In genomic region chr12:78226519-78226875, GRCm38 (mm10) we compare ENCODE assay signal across 9 mouse cellular contexts. TPM values are rescaled to one million over a fixed set of nuclear protein-coding genes. Genes with fewer than 3 reads are reported as not detected.
DNase-seq lines count a peak whose midpoint lies in the region; ATAC-seq and TF ChIP-seq lines count a peak whose summit lies in the region.
"Had no signal": no experiment of that assay in that cellular context is flagged by ENCODE, and none has a peak within 500 bp of the region (broad histone marks: within the 10 kb centered on the region; RNA-seq: fewer than 3 reads in every experiment).

No protein-coding gene starts in this region.

- peak overlapping the region; percentile 80 for H3K9ac ChIP-seq in embryonic facial prominence, embryonic 15.5 days
- H3K9ac ChIP-seq in heart, embryonic 11.5 days (ENCODE audit: low read depth, low read length) = peak overlapping the region; percentile 94
- H3K9ac ChIP-seq in kidney, postnatal 0 days (ENCODE audit: low read depth, low read length) = peak overlapping the region; percentile 88
- H3K9ac ChIP-seq in liver, embryonic 11.5 days (ENCODE audit: low read depth, low read length) = peak overlapping the region; percentile 81

- peak; percentile 94 for DNase-seq in adrenal gland, postnatal 14 days
- peak; percentile 94 for DNase-seq in kidney, postnatal 0 days (ENCODE audit: low spot score)
- DNase-seq in liver, embryonic 11.5 days (ENCODE audit: low spot score) = peak; percentile 86
- DNase-seq in urinary bladder, postnatal 10 days (ENCODE audit: low spot score) = peak; percentile 35

- H3K9me3 ChIP-seq in E14TG2a.4 (ENCODE audit: low read length) = no peaks in the 10 kb centered on the region
- no peaks in the 10 kb centered on the region for H3K9me3 ChIP-seq in embryonic facial prominence, embryonic 15.5 days (replicated peaks)
- no peaks in the 10 kb centered on the region for H3K9me3 ChIP-seq in heart, embryonic 11.5 days (replicated peaks; ENCODE audit: control insufficient read depth, low read length)
- no peaks in the 10 kb centered on the region for H3K9me3 ChIP-seq in kidney, postnatal 0 days (replicated peaks; ENCODE audit: low read length)
- no peaks in the 10 kb centered on the region for H3K9me3 ChIP-seq in liver, embryonic 11.5 days (ENCODE audit: control insufficient read depth, low read length)

- ATAC-seq in embryonic facial prominence, embryonic 15.5 days (ENCODE audit: insufficient number of reproducible peaks, low FRiP score, low TSS enrichment, low read depth) = peak; percentile 93
- ATAC-seq in heart, embryonic 11.5 days (replicated peaks; ENCODE audit: insufficient number of reproducible peaks, low FRiP score, low TSS enrichment) = peak; percentile 87
- ATAC-seq in kidney, postnatal 0 days (replicated peaks; ENCODE audit: low FRiP score, low read depth) = peak; percentile 89
- peak; percentile 78 for ATAC-seq in liver, embryonic 11.5 days (replicated peaks; ENCODE audit: low FRiP score)
- ATAC-seq in monocyte, adult 5-6 weeks (replicated peaks; ENCODE audit: insufficient number of reproducible peaks, low FRiP score, low TSS enrichment, poor library complexity, severe bottlenecking) = peak; percentile 15; the same call in 1 of the 2 replicates

- H3K4me2 ChIP-seq in embryonic facial prominence, embryonic 15.5 days (replicated peaks) = peak overlapping the region; percentile 83
- peak overlapping the region; percentile 88 for H3K4me2 ChIP-seq in heart, embryonic 11.5 days
- peak overlapping the region; percentile 86 for H3K4me2 ChIP-seq in kidney, postnatal 0 days (ENCODE audit: low read length)
- peak overlapping the region; percentile 87 for H3K4me2 ChIP-seq in liver, embryonic 11.5 days

- TF ChIP-seq CTCF in E14TG2a.4 (conservative IDR thresholded peaks at IDR 0.05; ENCODE audit: low read length) = no peak
- TF ChIP-seq CTCF in kidney, postnatal 0 days (IDR thresholded peaks at IDR 0.05; ENCODE audit: low read depth) = no peak

- H3K4me1 ChIP-seq in E14TG2a.4 (replicated peaks; ENCODE audit: low read depth, low read length) = peaks cover 13% of the 10 kb centered on the region
- no peaks in the 10 kb centered on the region for H3K4me1 ChIP-seq in embryonic facial prominence, embryonic 15.5 days
- H3K4me1 ChIP-seq in heart, embryonic 11.5 days (ENCODE audit: control insufficient read depth, insufficient read depth, low read length) = peaks cover 2% of the 10 kb centered on the region; the same call in 1 of the 2 replicates
- no peaks in the 10 kb centered on the region for H3K4me1 ChIP-seq in kidney, postnatal 0 days (replicated peaks; ENCODE audit: insufficient read depth, low read length)
- no peaks in the 10 kb centered on the region; the same call in 1 of the 2 replicates for H3K4me1 ChIP-seq in liver, embryonic 11.5 days (replicated peaks; ENCODE audit: control insufficient read depth, insufficient read depth, low read length)

- H3K4me3 ChIP-seq in E14TG2a.4 (replicated peaks; ENCODE audit: low read length) = peak overlapping the region; percentile 99
- H3K4me3 ChIP-seq in embryonic facial prominence, embryonic 15.5 days (replicated peaks) = peak overlapping the region; percentile 91
- H3K4me3 ChIP-seq in heart, embryonic 11.5 days (ENCODE audit: low read depth, low read length) = peak overlapping the region; percentile 78
- H3K4me3 ChIP-seq in kidney, postnatal 0 days (replicated peaks; ENCODE audit: low read depth, low read length) = peak overlapping the region; percentile 97
- peak overlapping the region; percentile 94 for H3K4me3 ChIP-seq in liver, embryonic 11.5 days (ENCODE audit: low read depth, low read length)

- peak overlapping the region; percentile 99 for H3K27ac ChIP-seq in embryonic facial prominence, embryonic 15.5 days (replicated peaks)
- H3K27ac ChIP-seq in heart, embryonic 11.5 days (ENCODE audit: low read depth, low read length) = peak overlapping the region; percentile 99
- H3K27ac ChIP-seq in kidney, postnatal 0 days = peak overlapping the region; percentile 99
- peak overlapping the region; percentile 95 for H3K27ac ChIP-seq in liver, embryonic 11.5 days (ENCODE audit: low read depth, low read length)

- peaks cover 15% of the 10 kb centered on the region for H3K27me3 ChIP-seq in E14TG2a.4 (ENCODE audit: insufficient read depth, low read length)
- H3K27me3 ChIP-seq in embryonic facial prominence, embryonic 15.5 days = no peaks in the 10 kb centered on the region
- no peaks in the 10 kb centered on the region for H3K27me3 ChIP-seq in heart, embryonic 11.5 days (ENCODE audit: control insufficient read depth, insufficient read depth, low read length)
- no peaks in the 10 kb centered on the region for H3K27me3 ChIP-seq in kidney, postnatal 0 days (ENCODE audit: insufficient read depth, low read length)
- H3K27me3 ChIP-seq in liver, embryonic 11.5 days (replicated peaks; ENCODE audit: control insufficient read depth, insufficient read depth, low read length) = no peaks in the 10 kb centered on the region

- H3K36me3 ChIP-seq in E14TG2a.4 (ENCODE audit: insufficient read depth, low read length) = no peaks in the 10 kb centered on the region
- no peaks in the 10 kb centered on the region for H3K36me3 ChIP-seq in embryonic facial prominence, embryonic 15.5 days
- no peaks in the 10 kb centered on the region for H3K36me3 ChIP-seq in heart, embryonic 11.5 days (ENCODE audit: control insufficient read depth, insufficient read depth, low read length)
- no peaks in the 10 kb centered on the region for H3K36me3 ChIP-seq in kidney, postnatal 0 days (ENCODE audit: insufficient read depth, low read length)
- H3K36me3 ChIP-seq in liver, embryonic 11.5 days (ENCODE audit: control insufficient read depth, insufficient read depth, low read length) = no peaks in the 10 kb centered on the region

- under 1% methylated on average over 36 of the region's 48 CpGs for WGBS in embryonic facial prominence, embryonic 15.5 days
- under 1% methylated on average over 38 of the region's 48 CpGs for WGBS in heart, embryonic 11.5 days (ENCODE audit: insufficient replicate concordance)
- WGBS in kidney, postnatal 0 days = under 1% methylated on average over 44 of the region's 48 CpGs
- under 1% methylated on average over 41 of the region's 48 CpGs for WGBS in liver, embryonic 11.5 days

RNA-seq across cellular contexts. Expression of gene Gphn, which starts 0.3 kb away (rescaled TPM):
- total RNA-seq in adrenal gland, postnatal 14 days (2021) = 30.2 and 31.6 TPM in 2 replicates
- polyA plus RNA-seq in embryonic facial prominence, embryonic 15.5 days (2015; fragmentation: Nextera tagmentation; extraction: Ambion mirVana) = 14.6 and 16.5 TPM in 2 replicates
- 12.2 and 12.3 TPM in 2 replicates for polyA plus RNA-seq in heart, embryonic 11.5 days (2014; fragmentation: Nextera tagmentation; extraction: Ambion mirVana)
- 18.9 and 19.3 TPM in 2 replicates for polyA plus RNA-seq in kidney, postnatal 0 days (2015; fragmentation: Nextera tagmentation; extraction: Ambion mirVana)
- polyA plus RNA-seq in liver, embryonic 11.5 days (2014; fragmentation: Nextera tagmentation; extraction: Ambion mirVana) = 12.8 and 13.2 TPM in 2 replicates
- 6.1 to 10.7 TPM (median 7.6 TPM) in 3 replicates for total RNA-seq in monocyte, adult 5-6 weeks (2017)

RNA-seq across cellular contexts. Expression of gene Gm6657, which starts 32.5 kb away (rescaled TPM):
- total RNA-seq in adrenal gland, postnatal 14 days (2021) = not detected in 2 replicates
- polyA plus RNA-seq in embryonic facial prominence, embryonic 15.5 days (2015; fragmentation: Nextera tagmentation; extraction: Ambion mirVana) = not detected in 2 replicates
- not detected in 2 replicates for polyA plus RNA-seq in heart, embryonic 11.5 days (2014; fragmentation: Nextera tagmentation; extraction: Ambion mirVana)
- polyA plus RNA-seq in kidney, postnatal 0 days (2015; fragmentation: Nextera tagmentation; extraction: Ambion mirVana) = not detected in 2 replicates
- not detected in 2 replicates for polyA plus RNA-seq in liver, embryonic 11.5 days (2014; fragmentation: Nextera tagmentation; extraction: Ambion mirVana)
- not detected in 3 replicates for total RNA-seq in monocyte, adult 5-6 weeks (2017)
- total RNA-seq: heart, postnatal 36 days had no signal

Comparison
In these comparisons a context has a peak if more than half of its experiments do, and no peak if none do; other contexts are left out.
1. Peak in every context shown above with its lines: DNase-seq, ATAC-seq, H3K4me3 ChIP-seq and H3K27ac ChIP-seq.
2. DNase-seq: peak in every context shown above with its lines; median percentile 94 in adrenal gland, postnatal 14 days; 94 in kidney, postnatal 0 days; 86 in liver, embryonic 11.5 days; 35 in urinary bladder, postnatal 10 days.
3. ATAC-seq: peak in every context shown above with its lines; median percentile 93 in embryonic facial prominence, embryonic 15.5 days; 89 in kidney, postnatal 0 days; 87 in heart, embryonic 11.5 days; 78 in liver, embryonic 11.5 days; 15 in monocyte, adult 5-6 weeks.